ENCODE assay signal across 9 mouse cellular contexts in the genomic region with DNA sequence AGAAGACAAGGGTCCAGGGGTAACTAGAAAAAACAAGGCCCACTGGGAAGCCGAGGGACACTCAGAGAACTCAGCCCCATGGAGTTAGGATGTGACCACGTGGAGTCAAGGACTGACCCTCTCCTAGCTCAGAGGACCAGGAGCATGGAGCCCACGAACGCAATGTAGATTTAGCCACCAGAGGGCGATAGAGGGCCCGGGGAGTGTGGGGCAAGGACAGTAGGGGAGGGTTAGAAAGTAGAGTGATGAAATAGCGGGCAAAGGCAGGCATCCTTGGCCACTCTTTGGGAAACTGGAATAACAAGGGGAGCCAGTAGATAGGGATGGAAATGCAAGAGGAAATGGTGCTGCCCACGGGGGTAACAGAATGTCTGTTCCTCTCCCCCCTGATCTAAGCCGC. TPM values are rescaled to one million over a fixed set of nuclear protein-coding genes. Genes with fewer than 3 reads are reported as not detected.
DNase-seq lines count a peak whose midpoint lies in the region; ATAC-seq and TF ChIP-seq lines count a peak whose summit lies in the region.
"Had no signal": no experiment of that assay in that cellular context is flagged by ENCODE, and none has a peak within 500 bp of the region (broad histone marks: within the 10 kb centered on the region; RNA-seq: fewer than 3 reads in every experiment).

No protein-coding gene starts in this region.

- no peak overlapping the region for H3K27ac ChIP-seq in midbrain, embryonic 10.5 days (replicated peaks)
- no peak overlapping the region for H3K27ac ChIP-seq in midbrain, embryonic 11.5 days (ENCODE audit: low read depth, low read length)
- H3K27ac ChIP-seq: neural tube, embryonic 13.5 days had no signal

- H3K4me2 ChIP-seq in midbrain, embryonic 11.5 days: no peak overlapping the region
- no peak overlapping the region for H3K4me2 ChIP-seq in myocyte (ENCODE audit: low read depth)
- H3K4me2 ChIP-seq: neural tube, embryonic 13.5 days had no signal

- TF ChIP-seq POLR2A in myocyte (IDR thresholded peaks at IDR 0.05; ENCODE audit: insufficient read length, low read depth): no peak

- no peaks in the 10 kb centered on the region for H3K36me3 ChIP-seq in midbrain, embryonic 10.5 days
- no peaks in the 10 kb centered on the region for H3K36me3 ChIP-seq in midbrain, embryonic 11.5 days (ENCODE audit: control insufficient read depth, insufficient read depth, low read length)
- H3K36me3 ChIP-seq in myocyte (ENCODE audit: control insufficient read depth, insufficient read depth): no peaks in the 10 kb centered on the region
- H3K36me3 ChIP-seq: neural tube, embryonic 13.5 days had no signal

- peak; percentile 49 to 58 for DNase-seq in cerebellum, postnatal 14 days
- DNase-seq in cerebellum, adult 9-11 months: no peak
- peak; percentile 19 for DNase-seq in midbrain, embryonic 10.5 days (ENCODE audit: low spot score)
- DNase-seq in midbrain, embryonic 11.5 days (ENCODE audit: low spot score, missing footprints): no peak
- DNase-seq in embryo, embryonic 11.5 days (ENCODE audit: low read depth, low spot score): peak; percentile 3
- no peak for DNase-seq in right cerebral cortex, postnatal 14 days
- no peak for DNase-seq in frontal cortex, adult 2 months (ENCODE audit: extremely low spot score in 1 of 2, low spot score in 1 of 2)

- no peak for ATAC-seq in midbrain, embryonic 11.5 days (ENCODE audit: low FRiP score)

- no peaks in the 10 kb centered on the region for H3K79me2 ChIP-seq in myocyte (ENCODE audit: control insufficient read depth, insufficient read depth)

- no peaks in the 10 kb centered on the region for H3K27me3 ChIP-seq in midbrain, embryonic 10.5 days (ENCODE audit: low read depth, poor library complexity, severe bottlenecking)
- H3K27me3 ChIP-seq in midbrain, embryonic 11.5 days (ENCODE audit: control insufficient read depth, insufficient read depth, low read length): no peaks in the 10 kb centered on the region
- no peaks in the 10 kb centered on the region for H3K27me3 ChIP-seq in myocyte (ENCODE audit: control insufficient read depth, insufficient read depth, insufficient read length)
- H3K27me3 ChIP-seq: neural tube, embryonic 13.5 days had no signal

- WGBS in midbrain, embryonic 10.5 days: 58% methylated on average over 9 of the region's 9 CpGs
- WGBS in midbrain, embryonic 11.5 days: 52% methylated on average over 9 of the region's 9 CpGs

- no peaks in the 10 kb centered on the region for H3K4me1 ChIP-seq in midbrain, embryonic 10.5 days
- H3K4me1 ChIP-seq in midbrain, embryonic 11.5 days (ENCODE audit: control insufficient read depth, insufficient read depth, low read length): no peaks in the 10 kb centered on the region
- H3K4me1 ChIP-seq: neural tube, embryonic 13.5 days had no signal

- H3K9ac ChIP-seq in midbrain, embryonic 11.5 days (ENCODE audit: low read length): no peak overlapping the region
- H3K9ac ChIP-seq: neural tube, embryonic 13.5 days had no signal

- no peak overlapping the region for H3K4me3 ChIP-seq in midbrain, embryonic 10.5 days
- no peak overlapping the region for H3K4me3 ChIP-seq in midbrain, embryonic 11.5 days (ENCODE audit: low read depth, low read length)
- H3K4me3 ChIP-seq in myocyte: no peak overlapping the region
- H3K4me3 ChIP-seq: neural tube, embryonic 13.5 days had no signal

- H3ac ChIP-seq in myocyte (ENCODE audit: control insufficient read depth, insufficient read length): no peak overlapping the region

- no peaks in the 10 kb centered on the region for H3K9me3 ChIP-seq in midbrain, embryonic 10.5 days (replicated peaks)
- H3K9me3 ChIP-seq in midbrain, embryonic 11.5 days (ENCODE audit: control insufficient read depth, low read length): no peaks in the 10 kb centered on the region
- H3K9me3 ChIP-seq: neural tube, embryonic 13.5 days had no signal

TF ChIP-seq in myocyte, 11 proteins besides CTCF, POLR2A, EP300 and RAD21:
- no peak for TF ChIP-seq MYOG (IDR thresholded peaks at IDR 0.05; ENCODE audit: control insufficient read depth in 1 of 3, insufficient read depth in 1 of 3, insufficient read length in 2 of 3, low read depth in 2 of 3)
- peak; percentile 82; the same call in 1 of the 2 replicates for TF ChIP-seq CEBPB (IDR thresholded peaks at IDR 0.05; ENCODE audit: insufficient read depth, poor library complexity, severe bottlenecking)

RNA-seq across cellular contexts. Expression of a gene that starts 26.5 kb away (rescaled TPM):
- polyA plus RNA-seq in midbrain, embryonic 10.5 days (2016; fragmentation: Nextera tagmentation; extraction: Ambion mirVana): 0.19 and 0.20 TPM in 2 replicates
- polyA plus RNA-seq in midbrain, embryonic 11.5 days (2014; fragmentation: Nextera tagmentation; extraction: Ambion mirVana): 0.18 and 0.44 TPM in 2 replicates
- 0.40 TPM for polyA plus RNA-seq in myocyte (2012; fragmentation: generic; extraction: Trizol)
- polyA plus RNA-seq in frontal cortex, adult 2 months (2012; rRNA removed): 1.3 and 1.8 TPM in 2 replicates

Comparison
In these comparisons a context has a peak if more than half of its experiments do, and no peak if none do; other contexts are left out.
1. DNase-seq: peak in cerebellum, postnatal 14 days (2 of 2), midbrain, embryonic 10.5 days (single experiment) and embryo, embryonic 11.5 days (single experiment); none in cerebellum, adult 9-11 months (single experiment), midbrain, embryonic 11.5 days (single experiment), right cerebral cortex, postnatal 14 days (single experiment) and frontal cortex, adult 2 months (0 of 2).